Mouse (Mus musculus) neural tube, embryonic 14.5 days (tissue): ENCODE measurements around the gene Pabpn1. TPM values are rescaled to one million over a fixed set of nuclear protein-coding genes. Genes with fewer than 3 reads are reported as not detected.

Experiments used
- ATAC-seq: fragments of 200-750 bp; cut with Nextera tagmentation; 2 replicates; pipeline ENCODE4 v1.8.0; 2017; ENCODE audit warnings: low read depth, mild to moderate bottlenecking, moderate TSS enrichment, moderate library complexity
- H3K27ac ChIP-seq: fragments of 300-500 bp; sonication (generic); 2 replicates; pipeline ENCODE4 v1.5.1; 2014; ENCODE audit warnings: low read depth, mild to moderate bottlenecking, control low read depth, low read length, moderate library complexity, mixed read lengths
- H3K27me3 ChIP-seq: fragments of 300-500 bp; sonication (generic); 2 replicates; pipeline ENCODE4 v1.6.1; 2014; ENCODE audit warnings: low read length; ENCODE audit not compliant: control insufficient read depth, insufficient read depth
- H3K36me3 ChIP-seq: fragments of 300-500 bp; sonication (generic); 2 replicates; pipeline ENCODE4 v1.6.1; 2014; ENCODE audit warnings: low read length, mixed read lengths; ENCODE audit not compliant: control insufficient read depth, insufficient read depth
- H3K4me1 ChIP-seq: fragments of 300-500 bp; sonication (generic); 2 replicates; pipeline ENCODE4 v1.6.1; 2014; ENCODE audit warnings: low read length; ENCODE audit not compliant: control insufficient read depth, insufficient read depth
- H3K4me2 ChIP-seq: fragments of 300-500 bp; sonication (generic); 2 replicates; pipeline ENCODE4 v1.6.1; 2014; ENCODE audit warnings: mild to moderate bottlenecking, low read depth, low read length, control low read depth
- H3K4me3 ChIP-seq: fragments of 300-500 bp; sonication (generic); 2 replicates; pipeline ENCODE4 v1.5.1; 2014; ENCODE audit warnings: low read depth, low read length, control low read depth, mixed read lengths
- H3K9ac ChIP-seq: fragments of 300-500 bp; sonication (generic); replicated peaks from 2 replicates; pipeline ENCODE4 v1.6.1; 2014; ENCODE audit warnings: low read depth, mild to moderate bottlenecking, control low read depth, low read length, mixed read lengths
- H3K9me3 ChIP-seq: fragments of 300-500 bp; sonication (generic); 2 replicates; pipeline ENCODE4 v1.6.1; 2016; ENCODE audit warnings: low read length; ENCODE audit not compliant: control insufficient read depth
- WGBS: fragments of 180-500 bp; shearing (Covaris S2); extraction: QIAGEN DNeasy Blood & Tissue Kit; methylation state at CpG from one replicate; pipeline ENCODE4 v1.1.7; 2014; 5-methylcytosine and 5-hydroxymethylcytosine counted together
- polyA plus RNA-seq: library from polyadenylated mRNA; unstranded; fragments of >200 nt; fragmentation: Nextera tagmentation; extraction: Ambion mirVana; gene quantifications from 2 replicates; pipeline ENCODE4 v1.2.1, GENCODE M21; 2014

Pabpn1 gene
- polyA plus RNA-seq, 1 experiment from 2014 or later = 176 TPM

DNA sequence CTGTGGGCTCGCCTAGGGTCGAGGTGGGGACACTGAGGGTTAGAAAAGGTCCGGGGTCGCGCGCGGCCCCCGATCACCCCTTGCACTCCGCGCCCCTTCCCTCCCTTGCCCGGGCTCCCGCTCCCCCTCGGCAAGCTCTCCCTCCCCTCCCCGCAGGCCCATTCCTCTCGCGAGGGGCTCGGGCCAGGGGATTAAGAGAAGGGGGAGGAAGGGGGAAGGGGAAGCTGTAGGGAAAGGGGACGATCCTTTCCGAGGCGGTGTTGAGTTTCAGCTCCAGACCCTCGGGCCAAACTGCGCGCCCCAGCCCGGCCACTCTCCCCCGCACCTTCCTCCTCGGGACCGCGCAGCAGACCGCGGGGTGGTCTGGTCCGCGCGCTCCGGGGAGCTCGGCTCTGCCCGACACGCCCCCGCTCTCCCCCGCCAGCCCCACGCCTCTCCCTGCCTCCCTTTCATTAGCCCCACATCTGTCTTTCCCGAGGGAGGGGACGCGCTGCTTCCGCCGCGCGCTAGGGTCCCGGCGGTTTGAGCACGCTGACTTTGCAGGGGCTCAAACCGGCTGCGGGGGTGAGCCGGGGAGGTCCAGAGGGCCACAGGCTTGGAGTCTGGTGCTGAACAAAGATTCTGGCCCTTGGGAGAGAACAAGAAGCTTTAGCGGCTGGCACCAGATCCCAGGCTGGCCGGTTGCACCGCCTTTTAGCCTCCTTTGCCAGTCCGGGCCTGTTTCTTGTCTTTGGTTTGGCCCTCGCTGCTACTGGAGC lies 34.3 kb downstream of the Pabpn1 start:
- H3K9ac ChIP-seq = peak overlapping the region; percentile 72
- 1% methylated on average over 34 of the region's 58 CpGs for WGBS
- peak overlapping the region; percentile 52 for H3K27ac ChIP-seq
- H3K4me1 ChIP-seq = peaks cover 8% of the 10 kb centered on the region; the same call in 1 of the 2 replicates
- H3K27me3 ChIP-seq = no peaks in the 10 kb centered on the region
- peak overlapping the region; percentile 44 for H3K4me3 ChIP-seq
- H3K4me2 ChIP-seq = peak overlapping the region; percentile 98
- H3K9me3 ChIP-seq = no peaks in the 10 kb centered on the region; the same call in 1 of the 2 replicates
- no peaks in the 10 kb centered on the region for H3K36me3 ChIP-seq
- peak; percentile 70 for ATAC-seq

DNA sequence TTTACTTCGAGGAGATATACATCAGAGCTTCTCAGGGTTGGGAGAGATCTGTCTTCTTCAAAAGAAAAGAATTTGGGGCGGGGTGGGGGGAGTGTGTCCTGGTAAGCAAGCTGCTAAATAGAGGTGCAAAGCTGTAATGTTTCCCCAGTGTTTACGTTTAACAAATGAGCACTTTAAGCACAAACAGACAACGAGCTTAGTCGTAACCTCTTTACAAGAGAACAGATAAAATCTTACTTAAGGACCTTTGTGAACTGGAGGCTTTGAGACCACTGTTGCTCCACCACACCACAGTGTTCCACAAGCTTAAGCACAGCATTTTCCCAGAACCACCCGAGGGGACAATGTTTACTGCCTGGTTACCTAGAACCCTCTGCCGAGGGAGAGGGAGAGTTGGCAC lies 35.0 kb downstream of the Pabpn1 start:
- Histone ChIP-seq H3K4me2 (peak overlapping the region; percentile 98), H3K4me3 (peak overlapping the region; percentile 44; the same call in 1 of the 2 replicates), H3K9ac (no peak overlapping the region), H3K36me3 (no peaks in the 10 kb centered on the region), H3K4me1 (peaks cover 8% of the 10 kb centered on the region; the same call in 1 of the 2 replicates), H3K27ac (peak overlapping the region; percentile 52), H3K27me3 (no peaks in the 10 kb centered on the region), H3K9me3 (no peaks in the 10 kb centered on the region)
- ATAC-seq = no peak
- WGBS = 15% methylated on average over 7 of the region's 7 CpGs

DNA sequence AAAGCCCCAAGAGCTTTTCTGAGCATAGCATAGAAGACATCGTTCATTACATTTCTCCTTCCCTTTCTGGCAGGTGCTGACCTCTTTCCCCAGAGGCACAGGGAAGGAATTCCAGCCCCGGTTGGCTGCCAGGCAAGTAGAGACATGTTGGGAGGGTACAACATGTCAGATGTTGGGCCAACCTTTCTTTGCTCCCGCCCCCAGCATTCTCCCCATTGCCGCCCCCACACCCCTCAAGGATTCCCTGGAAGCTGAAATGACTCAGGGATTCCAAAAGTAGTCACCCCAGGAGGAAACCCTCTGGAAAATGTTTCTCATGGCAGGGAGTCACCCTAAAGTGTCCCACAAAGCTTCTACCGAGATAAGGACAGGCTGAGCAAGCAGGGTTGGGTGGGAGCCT lies 37.5 kb downstream of the Pabpn1 start:
- Histone ChIP-seq H3K27ac (no peak overlapping the region), H3K4me2 (no peak overlapping the region), H3K27me3 (no peaks in the 10 kb centered on the region), H3K4me1 (peaks cover 8% of the 10 kb centered on the region; the same call in 1 of the 2 replicates), H3K4me3 (no peak overlapping the region), H3K9ac (no peak overlapping the region), H3K9me3 (no peaks in the 10 kb centered on the region), H3K36me3 (no peaks in the 10 kb centered on the region)
- WGBS = 79% methylated on average over 5 of the region's 5 CpGs
- ATAC-seq = no peak

DNA sequence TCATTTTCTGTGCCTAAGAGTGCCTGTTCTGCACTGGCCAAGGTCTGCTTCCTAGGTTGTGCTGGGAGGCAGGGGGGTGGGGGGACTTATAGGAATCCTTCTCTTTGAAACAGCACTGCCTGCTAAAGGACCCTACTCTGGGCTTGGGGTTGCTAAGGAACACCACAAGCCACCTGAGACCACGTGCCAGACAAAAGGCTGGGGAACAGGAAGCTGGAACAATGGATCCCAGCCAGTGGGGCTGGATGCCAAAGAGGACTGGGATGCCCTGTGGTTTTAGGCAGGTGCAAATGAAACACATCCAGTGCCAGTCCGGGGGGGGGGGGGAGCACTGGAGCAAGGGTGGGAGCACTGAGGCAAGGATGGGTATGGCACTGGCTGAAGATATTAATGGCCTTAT lies 38.1 kb downstream of the Pabpn1 start:
- no peaks in the 10 kb centered on the region for H3K9me3 ChIP-seq
- H3K36me3 ChIP-seq = no peaks in the 10 kb centered on the region
- peaks cover 4% of the 10 kb centered on the region; the same call in 1 of the 2 replicates for H3K4me1 ChIP-seq
- no peaks in the 10 kb centered on the region for H3K27me3 ChIP-seq
- H3K4me3 ChIP-seq = no peak overlapping the region
- no peak overlapping the region for H3K4me2 ChIP-seq
- no peak overlapping the region for H3K9ac ChIP-seq
- ATAC-seq = no peak
- no peak overlapping the region for H3K27ac ChIP-seq
- 14% methylated on average over 2 of the region's 2 CpGs for WGBS

DNA sequence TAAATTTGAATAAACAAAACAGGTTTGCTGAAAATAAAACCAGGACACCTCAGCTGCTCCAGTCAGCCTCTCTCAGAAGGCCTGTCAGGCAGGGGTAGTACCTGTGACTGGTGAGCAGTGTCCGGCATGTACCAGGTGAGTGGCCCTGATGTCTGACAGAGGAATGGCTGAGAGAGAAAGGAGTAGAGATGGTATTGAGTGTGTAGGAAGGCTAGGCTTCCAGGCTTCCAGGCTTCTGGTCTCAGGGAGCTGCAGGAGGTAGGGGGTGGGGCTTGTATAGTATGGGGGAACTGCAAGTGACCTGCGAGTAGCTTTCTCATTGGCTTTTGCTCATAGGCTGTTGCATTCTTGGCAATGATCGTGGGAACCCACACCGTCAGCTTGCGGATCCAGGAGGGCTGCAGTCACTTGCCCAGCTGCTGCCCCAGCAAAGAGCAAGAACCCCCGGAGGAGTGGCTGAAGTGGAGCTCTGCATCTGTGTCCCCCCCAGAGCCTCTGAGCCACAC lies 40.4 kb downstream of the Pabpn1 start, which contains the start of gene Il25:
TSS of gene Il25 (plus strand) at position 51 of the 506 bp plus-strand sequence.
- WGBS = 22% methylated on average over 6 of the region's 6 CpGs
- Histone ChIP-seq H3K9me3 (no peaks in the 10 kb centered on the region), H3K36me3 (no peaks in the 10 kb centered on the region), H3K4me3 (no peak within 1 kb of the TSS), H3K4me1 (0 out of 2 replicates have a peak, but pooled peaks cover 7% of the 10 kb centered on the region), H3K27ac (no peak within 1 kb of the TSS), H3K4me2 (no peak within 1 kb of the TSS), H3K9ac (no peak within 1 kb of the TSS), H3K27me3 (no peaks in the 10 kb centered on the region)
- ATAC-seq = peak; percentile 38; the same call in 1 of the 2 replicates

DNA sequence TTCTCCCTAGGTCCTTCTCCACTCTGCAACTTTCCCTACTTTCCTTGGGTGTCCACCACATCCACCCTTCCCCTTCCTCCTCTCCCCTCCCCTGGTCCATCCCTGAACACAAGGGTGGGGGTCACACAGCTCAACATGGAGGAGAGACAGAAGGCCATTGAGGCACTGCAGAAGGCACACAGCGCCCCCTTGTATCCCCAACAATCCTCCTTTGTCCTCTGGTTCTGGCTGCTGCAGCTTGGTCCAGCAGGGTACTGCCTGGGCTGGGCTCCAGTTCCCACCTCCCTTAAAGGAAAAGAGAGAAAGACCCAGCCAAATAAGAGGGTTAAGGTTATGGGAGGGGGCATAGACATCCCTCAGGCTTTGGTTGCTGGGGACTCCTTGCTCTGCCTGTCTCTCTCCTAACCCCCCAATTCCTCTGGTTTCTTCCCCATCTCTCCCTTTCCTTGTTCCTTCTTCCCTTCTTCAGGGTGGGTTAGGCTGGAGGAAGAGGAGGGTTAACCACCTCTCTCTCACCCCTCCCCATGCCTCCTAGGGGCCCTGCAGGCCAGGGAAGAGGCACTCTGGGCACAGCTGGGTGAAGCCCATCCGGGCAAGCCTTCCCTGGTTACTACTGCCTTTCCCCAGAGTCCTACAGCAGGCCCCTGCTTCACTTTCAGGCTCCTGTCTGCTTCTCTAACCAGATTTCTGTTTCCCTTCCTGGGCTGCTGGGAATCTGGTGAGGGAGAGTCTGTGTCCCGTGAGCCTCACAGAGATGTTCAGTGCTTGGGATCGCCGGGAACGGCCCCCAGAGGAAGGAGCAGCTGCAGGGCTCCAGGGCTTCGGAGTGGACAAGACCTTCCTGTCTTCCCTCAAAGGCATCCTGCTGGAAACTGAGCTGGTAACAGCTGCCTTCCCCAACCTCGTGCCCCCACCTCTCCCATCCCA lies 43.9 kb downstream of the Pabpn1 start, which contains the start of gene Cmtm5:
TSS of gene Cmtm5 (plus strand) at position 358 of the 927 bp plus-strand sequence.
- H3K36me3 ChIP-seq = no peaks in the 10 kb centered on the region
- WGBS = 20% methylated on average over 8 of the region's 8 CpGs
- no peaks in the 10 kb centered on the region for H3K27me3 ChIP-seq
- H3K4me2 ChIP-seq = peak within 1 kb of the TSS; percentile 8; the same call in 1 of the 2 replicates
- H3K27ac ChIP-seq = peak within 1 kb of the TSS; percentile 55
- H3K9me3 ChIP-seq = no peaks in the 10 kb centered on the region
- H3K9ac ChIP-seq = 0 out of 2 replicates have a peak within 1 kb of the TSS, but pooled peaks have one; percentile 21
- H3K4me1 ChIP-seq = 0 out of 2 replicates have a peak, but pooled peaks cover 7% of the 10 kb centered on the region
- no peak within 1 kb of the TSS for H3K4me3 ChIP-seq
- peak; percentile 39; the same call in 1 of the 2 replicates for ATAC-seq

DNA sequence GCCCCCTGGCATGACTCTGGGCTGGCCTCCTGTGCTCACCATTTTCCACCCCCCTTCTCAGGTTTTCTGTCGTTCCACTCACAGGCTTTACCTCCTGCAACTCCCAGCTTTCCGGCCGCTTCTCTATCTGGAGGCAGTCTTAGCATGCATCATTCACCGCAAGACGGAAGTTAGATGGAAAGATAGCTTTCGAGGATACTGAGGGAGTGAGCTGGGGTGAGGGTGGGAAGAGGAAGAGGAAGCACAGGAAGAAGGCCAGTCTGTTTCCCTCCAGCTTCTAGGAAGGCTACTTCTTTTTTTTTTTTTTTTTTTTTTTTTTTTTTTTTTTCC lies 44.5 kb downstream of the Pabpn1 start:
- H3K9ac ChIP-seq = no peak overlapping the region
- no peak for ATAC-seq
- peak overlapping the region; percentile 8; the same call in 1 of the 2 replicates for H3K4me2 ChIP-seq
- no peak overlapping the region for H3K4me3 ChIP-seq
- no peaks in the 10 kb centered on the region for H3K9me3 ChIP-seq
- no peaks in the 10 kb centered on the region for H3K27me3 ChIP-seq
- no peaks in the 10 kb centered on the region for H3K36me3 ChIP-seq
- H3K4me1 ChIP-seq = 0 out of 2 replicates have a peak, but pooled peaks cover 7% of the 10 kb centered on the region
- WGBS = 68% methylated on average over 6 of the region's 6 CpGs
- peak overlapping the region; percentile 55 for H3K27ac ChIP-seq

DNA sequence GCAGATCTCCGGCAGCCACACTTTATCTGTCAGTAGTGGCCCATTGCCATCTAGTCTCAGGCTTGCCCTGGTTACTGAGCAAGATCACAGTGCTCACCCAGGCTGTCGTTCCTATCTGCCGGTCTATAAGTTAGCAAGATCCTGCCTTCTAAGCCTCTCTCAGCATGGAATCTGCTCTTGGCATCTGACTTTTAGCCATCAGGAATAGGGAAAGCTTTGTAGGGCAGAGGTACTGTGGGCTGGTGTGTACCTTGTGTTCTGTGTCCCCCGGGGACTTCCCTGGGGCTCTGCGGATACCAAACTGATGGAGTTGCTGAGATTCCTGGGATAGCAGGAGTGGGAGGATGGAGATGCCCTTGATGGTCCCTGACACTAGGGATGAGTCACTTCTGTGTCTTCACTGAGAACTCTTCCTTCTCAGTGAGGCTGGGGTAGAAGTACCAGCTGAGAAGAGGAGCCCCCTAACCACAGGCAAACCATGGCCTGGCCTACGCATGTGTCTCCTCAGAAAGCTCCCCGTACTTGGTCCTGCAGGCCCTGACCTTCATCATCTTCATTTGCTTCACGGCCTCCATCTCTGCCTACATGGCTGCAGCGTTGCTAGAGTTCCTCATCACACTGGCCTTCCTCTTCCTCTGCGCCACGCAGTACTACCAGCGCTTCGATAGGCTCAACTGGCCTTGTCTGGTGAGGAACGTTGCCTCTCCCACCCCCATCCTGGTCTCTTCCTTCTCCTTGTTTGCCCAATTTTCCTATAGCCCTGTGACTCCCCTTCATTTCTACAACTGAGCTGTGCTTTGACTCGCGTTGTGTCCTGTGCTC lies 45.3 kb downstream of the Pabpn1 start:
- Histone ChIP-seq H3K9me3 (no peaks in the 10 kb centered on the region), H3K27ac (no peak overlapping the region)

More for the DNA sequence above, 45.3 kb downstream of the Pabpn1 start:
- Histone ChIP-seq H3K4me2 (no peak overlapping the region), H3K9ac (no peak overlapping the region), H3K4me1 (0 out of 2 replicates have a peak, but pooled peaks cover 7% of the 10 kb centered on the region), H3K27me3 (no peaks in the 10 kb centered on the region), H3K36me3 (no peaks in the 10 kb centered on the region), H3K4me3 (no peak overlapping the region)
- ATAC-seq = no peak
- 90% methylated on average over 16 of the region's 16 CpGs for WGBS
